Mouse (Mus musculus): ENCODE measurements around the gene Gtf3c4. TPM values are rescaled to one million over a fixed set of nuclear protein-coding genes. Genes with fewer than 3 reads are reported as not detected.

Gtf3c4 gene
- total RNA-seq, 4 experiments from 2014 or later, result 31.6 to 35.1 (median 32.8) TPM

DNA sequence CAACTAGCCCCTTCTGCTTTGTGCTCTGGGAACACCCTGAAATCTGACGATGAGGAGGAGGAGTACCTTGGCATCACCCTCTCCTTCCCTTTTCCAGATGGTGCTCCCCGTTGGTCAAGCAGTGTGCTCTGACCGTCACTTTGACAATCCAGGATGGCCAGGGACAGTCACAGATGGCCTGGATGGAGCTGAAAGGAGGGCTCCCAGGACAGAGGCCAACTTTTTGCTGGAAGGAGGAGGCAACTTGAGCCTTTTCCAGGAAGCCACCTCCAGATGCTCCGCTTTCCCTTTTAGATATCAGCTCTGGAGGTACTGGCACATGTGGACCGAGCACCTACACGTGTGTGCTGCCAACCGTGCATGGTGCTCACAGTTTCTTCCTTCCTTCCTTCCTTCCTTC, 36.8 kb downstream of the Gtf3c4 start:
- no peak for DNase-seq (ENCODE audit: low spot score in 2 of 2)

DNA sequence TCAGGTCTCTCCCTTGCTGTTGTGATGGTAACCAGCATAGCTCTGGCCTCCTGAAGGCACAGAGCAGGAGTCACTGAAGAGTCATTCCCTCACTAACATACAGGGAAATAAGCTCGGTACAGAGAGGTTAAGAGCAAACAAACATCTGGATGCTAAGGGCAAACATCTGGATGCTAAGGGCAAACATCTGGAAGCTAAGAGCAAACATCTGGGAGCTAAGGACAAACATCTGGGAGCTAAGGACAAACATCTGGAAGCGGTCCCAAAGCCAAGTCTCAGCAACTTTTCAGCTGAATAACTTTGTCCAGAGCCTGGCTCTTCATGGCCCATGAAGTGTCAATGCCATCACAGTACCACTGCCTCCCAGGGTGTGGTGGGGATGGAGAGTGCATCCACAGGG, 40.6 kb downstream of the Gtf3c4 start:
- no peak for DNase-seq (ENCODE audit: low spot score in 2 of 2)

DNA sequence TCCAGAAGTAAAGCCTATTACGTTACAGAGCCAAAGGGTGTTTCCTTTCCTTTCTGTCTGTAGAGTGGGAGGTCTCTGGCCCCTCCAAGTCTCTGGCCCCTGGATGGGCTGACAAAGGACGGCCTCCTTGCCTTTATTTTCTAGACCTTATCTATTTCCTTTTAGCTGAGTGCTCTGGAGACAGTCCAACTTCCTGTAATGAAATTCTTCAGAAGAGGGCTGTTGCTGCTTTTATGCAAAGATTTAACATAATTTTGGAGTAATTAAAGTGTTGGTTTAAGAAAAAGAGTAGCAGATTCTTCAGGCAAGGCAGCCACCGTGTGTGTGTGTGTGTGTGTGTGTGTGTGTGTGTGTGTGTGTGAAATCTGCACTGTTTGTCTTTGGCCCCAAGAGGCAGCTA, 41.8 kb downstream of the Gtf3c4 start:
- DNase-seq (ENCODE audit: low spot score in 2 of 2), result no peak

DNA sequence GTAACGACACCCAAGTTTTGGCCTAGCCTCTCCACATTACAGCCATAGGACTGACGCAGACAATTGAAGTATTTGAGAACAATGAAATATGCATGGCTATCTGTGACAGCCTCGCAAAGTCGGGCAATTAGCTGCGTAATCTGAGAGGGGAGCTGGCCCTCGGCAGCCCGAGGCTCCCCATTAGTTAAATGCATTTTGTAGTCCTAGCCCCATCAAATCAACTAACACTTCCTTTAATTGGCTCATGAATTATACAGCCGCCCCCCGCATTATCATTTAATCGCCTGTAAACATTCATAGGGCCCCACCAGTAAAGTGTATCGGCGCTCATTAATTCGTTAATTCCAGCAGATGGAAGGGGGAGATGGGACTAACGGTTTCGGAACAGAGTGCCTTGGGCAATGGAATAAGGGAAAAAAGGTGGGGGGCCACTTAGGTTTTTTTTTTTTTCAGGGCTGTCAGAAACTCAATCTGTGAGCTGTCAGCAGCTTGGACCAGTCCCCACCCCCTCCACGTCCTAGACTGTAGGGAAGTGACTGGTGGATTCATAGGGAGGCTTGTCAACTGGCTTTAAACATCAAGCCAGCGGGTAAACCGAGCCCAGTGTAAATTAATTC, 42.6 kb downstream of the Gtf3c4 start:
- no peak for DNase-seq (ENCODE audit: low spot score in 2 of 2)

DNA sequence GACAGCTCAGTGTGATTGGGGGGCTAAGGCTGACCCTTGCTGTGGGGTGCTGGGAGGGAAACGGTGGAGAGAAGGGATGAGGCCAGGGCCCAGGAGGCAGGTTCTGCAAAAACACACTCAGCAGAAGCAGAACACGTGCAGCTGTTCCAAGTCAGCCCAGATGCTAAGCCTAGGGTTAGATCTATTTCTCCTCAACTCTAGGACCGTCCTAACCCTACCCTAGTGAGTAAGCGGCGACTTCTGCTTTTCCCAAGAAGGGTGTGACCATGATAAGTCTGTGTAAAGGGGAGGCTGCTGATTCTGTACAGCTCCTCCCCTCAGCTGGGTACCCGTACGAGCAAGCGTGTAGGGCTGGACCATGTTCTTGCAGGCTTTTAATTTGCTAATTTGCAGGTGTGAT, 43.9 kb downstream of the Gtf3c4 start:
- no peak for DNase-seq (ENCODE audit: low spot score in 2 of 2)

DNA sequence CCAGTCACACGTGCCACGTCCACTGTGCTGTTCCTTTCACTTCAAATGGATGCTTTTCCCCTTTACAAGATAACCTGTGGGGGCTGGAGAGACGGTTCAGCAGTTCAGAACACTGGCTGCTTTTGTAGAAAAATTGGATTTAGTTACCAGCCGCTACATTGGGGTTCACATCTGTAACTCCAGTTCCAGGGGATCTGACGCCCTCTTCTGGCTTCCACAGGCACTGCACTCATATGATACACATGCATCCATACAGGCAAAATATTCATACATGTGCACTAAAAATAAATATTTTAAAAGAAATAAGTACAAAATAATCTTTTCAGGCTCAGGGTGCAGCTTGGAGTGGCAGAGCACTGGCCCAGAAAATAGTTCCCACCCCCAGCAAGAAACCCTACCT, 45.5 kb downstream of the Gtf3c4 start:
- no peak for DNase-seq (ENCODE audit: low spot score in 2 of 2)

DNA sequence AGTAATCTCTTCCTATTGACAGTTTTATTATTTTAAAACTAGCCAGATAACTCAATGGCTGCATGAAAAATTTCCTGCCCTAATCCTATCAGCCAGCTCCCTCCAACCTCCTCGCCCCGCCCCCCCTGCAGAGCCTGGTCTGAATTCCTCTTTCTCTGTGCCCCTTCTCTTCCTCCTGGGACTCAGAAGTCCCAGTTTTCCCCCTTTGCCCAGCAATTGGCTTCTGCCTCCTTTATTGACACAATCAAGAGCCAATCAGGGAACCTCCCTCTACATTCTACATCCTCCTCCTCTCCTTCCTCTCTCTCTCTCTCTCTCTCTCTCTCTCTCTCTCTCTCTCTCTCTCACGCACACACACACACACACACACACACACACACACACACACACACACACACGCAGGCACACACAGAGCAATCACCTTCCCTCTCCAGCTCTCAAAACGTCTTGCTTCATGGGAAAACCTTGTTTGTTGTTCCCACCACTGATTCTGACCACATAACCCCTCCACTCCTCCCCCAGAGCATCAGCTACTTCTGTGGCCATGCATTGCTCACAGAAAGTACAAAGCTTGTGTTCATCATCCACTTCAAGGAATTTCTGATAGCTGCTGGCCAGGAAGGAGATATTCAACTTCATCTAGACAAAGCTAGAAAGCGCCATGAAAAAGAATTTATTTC, 47.1 kb downstream of the Gtf3c4 start:
- DNase-seq (ENCODE audit: low spot score in 2 of 2), result no peak

DNA sequence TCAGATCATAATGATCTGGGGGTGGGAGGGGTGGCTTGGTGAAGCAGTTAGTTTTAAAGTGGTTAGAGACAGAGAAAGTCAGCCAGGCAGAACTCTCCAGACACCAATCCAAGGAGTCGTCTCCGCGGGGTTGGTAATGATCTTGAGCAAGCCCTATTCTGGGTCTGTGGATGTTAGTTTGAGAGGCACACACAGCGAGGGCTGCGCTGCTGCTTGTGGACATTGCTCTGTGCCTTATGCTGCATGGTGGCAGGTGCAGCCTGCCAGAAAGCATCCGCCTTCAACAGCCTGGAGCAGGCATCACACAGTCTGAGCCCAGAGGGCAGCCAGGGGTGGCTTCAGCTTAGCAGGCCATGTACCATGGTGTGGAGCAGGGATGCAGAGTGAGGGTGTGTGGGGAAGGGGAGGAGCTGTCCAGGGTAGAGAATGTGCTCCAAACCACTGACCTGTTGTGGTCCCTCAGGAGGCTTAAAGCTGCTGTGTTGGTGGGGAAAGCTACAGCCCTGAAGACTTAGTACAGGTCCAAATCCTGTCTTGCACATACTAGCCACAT, 53.0 kb downstream of the Gtf3c4 start:
- DNase-seq (ENCODE audit: low spot score in 2 of 2), result no peak

DNA sequence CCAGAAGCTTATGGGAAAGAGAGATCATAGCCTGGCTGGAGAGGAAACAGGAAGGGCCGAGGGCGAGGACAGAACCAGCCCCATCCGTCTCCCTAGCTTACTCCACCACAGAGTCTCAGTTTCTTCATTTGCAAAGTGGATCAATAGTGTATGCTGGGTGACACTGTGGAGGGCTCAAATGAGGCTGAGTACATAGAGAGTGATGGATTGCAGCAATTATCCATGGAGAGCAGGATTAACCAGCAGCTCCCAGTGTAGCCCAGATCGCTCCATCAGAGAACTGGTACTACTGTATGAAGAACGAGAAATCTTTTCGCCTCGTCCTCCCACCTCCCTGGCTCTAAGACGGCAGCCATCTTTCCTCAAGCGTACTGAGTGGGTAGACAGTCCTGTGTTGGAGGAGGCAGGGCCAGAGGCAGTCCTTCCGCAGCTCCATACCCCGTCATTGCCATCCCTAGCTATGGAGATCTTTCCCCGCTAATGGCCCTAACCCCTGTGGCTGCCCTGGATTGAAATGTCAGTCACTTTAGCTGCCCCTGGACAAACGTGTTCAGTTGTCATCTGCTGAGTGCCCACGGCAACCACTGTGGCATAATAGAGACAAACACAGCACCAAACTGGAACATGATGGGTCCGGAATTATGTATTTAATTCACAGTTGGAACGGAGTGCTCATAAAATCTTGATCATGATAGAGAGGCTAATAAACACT, 53.6 kb downstream of the Gtf3c4 start:
- no peak for DNase-seq (ENCODE audit: low spot score in 2 of 2)

DNA sequence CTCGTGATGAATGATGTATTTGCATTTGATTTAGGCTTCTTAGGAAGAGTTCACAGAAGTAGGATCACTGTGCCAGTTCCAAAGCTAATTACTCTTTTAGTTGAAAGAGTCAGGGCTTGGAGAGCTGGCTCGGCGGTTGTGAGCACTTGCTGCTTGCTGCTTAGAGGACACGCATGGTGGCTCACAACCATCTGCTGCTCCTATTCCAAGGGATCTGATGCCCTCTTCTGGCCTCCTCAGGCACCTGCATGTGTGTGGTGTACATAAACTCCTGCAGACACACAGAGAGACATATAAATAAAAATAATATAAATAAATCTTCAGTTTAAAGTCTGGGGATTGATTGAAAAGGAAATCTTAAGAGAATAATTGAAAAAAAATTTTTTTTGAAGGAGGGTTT, 58.9 kb downstream of the Gtf3c4 start:
- no peak for DNase-seq (ENCODE audit: low spot score in 2 of 2)

DNA sequence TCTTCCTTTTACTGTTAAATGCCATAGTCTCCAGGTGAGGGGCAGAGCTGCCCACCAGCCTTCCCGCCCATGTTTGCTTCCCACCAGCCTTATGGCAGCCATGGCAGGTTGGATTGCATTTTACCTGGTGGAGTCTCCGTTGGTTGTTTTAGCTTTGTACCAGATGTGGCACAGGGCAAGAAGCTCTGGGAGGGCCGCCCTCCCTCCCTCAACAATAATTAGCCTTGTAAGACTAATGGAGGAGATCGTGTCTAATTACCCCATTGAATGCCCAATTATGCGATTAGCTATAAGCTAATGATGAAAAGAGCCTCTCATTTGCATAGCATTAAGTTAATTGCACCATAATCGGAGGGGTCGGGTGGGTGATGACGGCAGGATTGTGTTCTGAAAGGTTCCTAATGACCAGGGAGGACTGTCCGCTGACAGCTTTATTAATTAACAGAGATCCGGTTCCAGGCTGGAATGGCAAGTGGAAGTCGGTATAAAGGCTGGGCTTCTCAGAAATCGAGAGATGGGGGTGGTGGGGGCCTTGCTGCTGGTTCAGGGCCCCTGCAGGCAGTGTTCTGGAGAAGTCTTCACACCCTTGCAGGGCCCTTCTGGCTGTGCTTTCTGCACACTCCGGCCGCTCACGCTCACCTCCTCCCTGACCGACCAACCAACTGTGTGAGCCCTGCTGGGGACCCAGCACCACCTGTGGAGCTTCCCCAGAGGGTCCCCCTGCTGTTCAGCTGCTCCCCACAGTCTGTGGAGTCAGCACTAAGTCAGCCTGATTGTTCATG, 60.0 kb downstream of the Gtf3c4 start:
- DNase-seq (ENCODE audit: low spot score in 2 of 2), result no peak

DNA sequence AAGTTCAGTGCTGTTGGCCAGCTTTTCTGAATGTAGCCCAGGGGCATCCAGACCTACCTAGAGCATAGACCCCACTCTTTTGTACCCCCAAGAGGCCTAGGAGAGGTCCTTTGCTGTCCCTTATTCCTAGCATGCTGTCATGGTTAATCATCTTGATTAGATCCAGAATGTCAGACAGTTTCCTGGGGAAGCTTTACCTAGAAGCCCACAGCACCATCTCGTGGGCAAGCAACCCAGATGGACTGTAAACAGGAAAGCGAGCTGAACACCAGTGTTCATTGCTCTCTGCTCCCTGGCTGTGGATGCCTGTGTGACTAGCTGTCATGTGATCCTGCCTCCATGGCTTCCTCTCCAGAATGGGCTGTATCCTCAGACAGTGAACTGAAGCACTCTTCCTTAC, 63.4 kb downstream of the Gtf3c4 start:
- no peak for DNase-seq (ENCODE audit: low spot score in 2 of 2)

DNA sequence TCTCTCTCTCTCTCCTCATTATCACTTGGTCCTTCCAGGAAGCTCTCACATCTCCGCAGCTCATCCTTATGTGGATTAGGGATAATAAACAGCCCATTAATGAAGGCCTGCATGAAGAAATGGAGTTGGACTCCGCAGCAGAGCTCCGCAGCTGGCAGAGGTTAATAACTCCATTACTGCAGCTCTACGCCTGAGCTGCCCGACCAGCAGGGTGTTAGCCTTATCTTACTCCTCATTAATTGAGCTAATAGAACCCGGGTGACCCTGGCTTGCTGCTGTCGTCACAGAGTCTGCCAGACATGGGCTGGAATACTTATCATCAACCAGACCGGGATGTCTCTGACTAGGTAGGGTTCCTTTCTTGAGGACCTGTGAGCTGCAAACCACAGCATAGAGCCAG, 66.1 kb downstream of the Gtf3c4 start:
- no peak for DNase-seq (ENCODE audit: low spot score in 2 of 2)

Other genes with a start within 250 kb of the Gtf3c4 start
- not detected for gene Gfi1b, start 218.4 kb downstream of the Gtf3c4 start, total RNA-seq (2022)
- gene Tsc1, start 199.1 kb downstream of the Gtf3c4 start, total RNA-seq (2022), result 10 to 100 TPM; 42.0 to 55.4 (median 49.8) TPM
- gene Spaca9, start 140.6 kb downstream of the Gtf3c4 start, total RNA-seq (2022), result 1 to 10 TPM in 2 of 4 experiments, not detected in 2; 1.0 to 1.6 TPM
- gene Ak8, start 140.2 kb downstream of the Gtf3c4 start, total RNA-seq (2022), result 1 to 10 TPM in 3 of 4 experiments, under 1 TPM in 1; 0.82 to 2.4 (median 1.8) TPM
- 10 to 100 TPM in 2 of 4 experiments, 1 to 10 TPM in 2; 6.0 to 13.3 (median 11.1) TPM for gene Ddx31, start within 50 bp of the Gtf3c4 start, total RNA-seq (2022)
- not detected for gene Barhl1, start 76.3 kb upstream of the Gtf3c4 start, total RNA-seq (2022)
- gene Cfap77, start 214.7 kb upstream of the Gtf3c4 start, total RNA-seq (2022), result 1 to 10 TPM in 2 of 4 experiments, under 1 TPM in 2; 0.34 to 1.3 (median 0.78) TPM
- 10 to 100 TPM; 10.8 to 13.9 (median 11.9) TPM for gene Ttf1, start 219.9 kb upstream of the Gtf3c4 start, total RNA-seq (2022)

Measured in layer of hippocampus, adult 8-10 months (tissue).